23 mouse cellular contexts compared by ENCODE assay signal in the genomic region with DNA sequence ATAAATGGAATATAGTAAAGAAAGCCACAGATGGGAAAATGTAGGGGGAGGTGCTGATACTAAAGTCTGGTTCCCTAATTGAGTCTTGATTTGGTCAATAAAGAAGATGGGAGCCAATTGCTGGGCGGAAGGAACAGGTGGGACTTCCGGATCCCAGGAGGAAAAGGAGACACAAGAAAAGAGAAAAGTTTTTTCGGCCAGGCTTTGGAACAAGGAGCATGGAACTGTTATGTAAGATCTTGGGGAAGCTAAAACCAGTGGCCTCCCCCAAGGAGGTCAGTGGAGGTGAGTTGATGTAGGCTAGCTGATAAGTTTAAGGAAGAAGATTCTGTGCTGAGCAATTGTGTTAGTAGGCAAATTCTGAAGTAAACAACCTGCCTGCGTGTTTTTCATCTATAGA. TPM values are rescaled to one million over a fixed set of nuclear protein-coding genes. Genes with fewer than 3 reads are reported as not detected.
"Had no signal": no experiment of that assay in that cellular context is flagged by ENCODE, and none has a peak within 500 bp of the region (broad histone marks: within the 10 kb centered on the region; RNA-seq: fewer than 3 reads in every experiment).

No protein-coding gene starts in this region.

- H3K27me3 ChIP-seq: limb, embryonic 13.5 days; liver, embryonic 12.5 days; liver, embryonic 15.5 days; lung, embryonic 15.5 days; midbrain, embryonic 12.5 days had no signal

- DNase-seq: kidney, adult 9 months; kidney, postnatal 14 days; kidney, postnatal 4 days; left cerebral cortex, postnatal 4 days; liver; lung, adult 18-20 months; lung, postnatal 10 days; lung, postnatal 36 days; thymus, adult 2 months; thymus, postnatal 14 days; thymus, postnatal 4 days had no signal

- H3K4me3 ChIP-seq: limb, embryonic 13.5 days; liver, embryonic 12.5 days; liver, embryonic 15.5 days; lung, embryonic 15.5 days; midbrain, embryonic 12.5 days had no signal

- H3K4me1 ChIP-seq: limb, embryonic 13.5 days; liver, embryonic 12.5 days; liver, embryonic 15.5 days; lung, embryonic 15.5 days; midbrain, embryonic 12.5 days had no signal

- ATAC-seq: liver, embryonic 12.5 days; midbrain, embryonic 16.5 days had no signal

- H3K27ac ChIP-seq: limb, embryonic 13.5 days; liver, embryonic 12.5 days; liver, embryonic 15.5 days; lung, embryonic 15.5 days; midbrain, embryonic 12.5 days; stomach, postnatal 0 days had no signal

- H3K36me3 ChIP-seq: limb, embryonic 13.5 days; liver, embryonic 12.5 days; liver, embryonic 15.5 days; lung, embryonic 15.5 days; midbrain, embryonic 12.5 days had no signal

- H3K9me3 ChIP-seq: limb, embryonic 13.5 days; liver, embryonic 12.5 days; liver, embryonic 15.5 days; lung, embryonic 15.5 days; midbrain, embryonic 12.5 days had no signal

RNA-seq across cellular contexts. Expression of a gene that starts 56.5 kb away (rescaled TPM):
- total RNA-seq: layer of hippocampus, adult 18-20 months; layer of hippocampus, postnatal 14 days; left cerebral cortex, postnatal 14 days; left cerebral cortex, postnatal 4 days; megakaryocyte-erythroid progenitor cell, adult 5-6 weeks had no signal
- polyA plus RNA-seq: liver, embryonic 12.5 days; lung, embryonic 15.5 days; midbrain, embryonic 12.5 days; midbrain, embryonic 16.5 days; stomach, embryonic 14.5 days; stomach, postnatal 0 days had no signal
